Mouse (Mus musculus) heart, embryonic 11.5 days (tissue): ENCODE results near the gene Brms1l. TPM values are rescaled to one million over a fixed set of nuclear protein-coding genes. Genes with fewer than 3 reads are reported as not detected.
"Not testable (repeated sequence)": the region's sequence is repeated elsewhere in the genome, so short reads cannot be mapped to it uniquely, and the experiment has no call there.

Experiments
- ATAC-seq: fragments of 200-750 bp; cut with Nextera tagmentation; replicated peaks from 2 replicates; pipeline ENCODE4 v1.8.0; 2017; ENCODE audit warnings: moderate library complexity; ENCODE audit not compliant: insufficient number of reproducible peaks, low FRiP score, low TSS enrichment
- H3K27ac ChIP-seq: fragments of 300-500 bp; sonication (generic); 2 replicates; pipeline ENCODE4 v1.5.1; 2014; ENCODE audit warnings: mild to moderate bottlenecking, low read depth, low read length
- H3K27me3 ChIP-seq: fragments of 300-500 bp; sonication (generic); 2 replicates; pipeline ENCODE4 v1.6.1; 2014; ENCODE audit warnings: mild to moderate bottlenecking, low read length, mixed read lengths; ENCODE audit not compliant: control insufficient read depth, insufficient read depth
- H3K36me3 ChIP-seq: fragments of 300-500 bp; sonication (generic); 2 replicates; pipeline ENCODE4 v1.6.1; 2014; ENCODE audit warnings: mild to moderate bottlenecking, low read length, moderate library complexity, mixed read lengths; ENCODE audit not compliant: control insufficient read depth, insufficient read depth
- H3K4me1 ChIP-seq: fragments of 300-500 bp; sonication (generic); 2 replicates; pipeline ENCODE4 v1.6.1; 2014; ENCODE audit warnings: low read length; ENCODE audit not compliant: control insufficient read depth, insufficient read depth
- H3K4me2 ChIP-seq: fragments of 300-500 bp; sonication (generic); 2 replicates; pipeline ENCODE4 v1.6.1; 2014; ENCODE audit warnings: mild to moderate bottlenecking, moderate library complexity
- H3K4me3 ChIP-seq: fragments of 300-500 bp; sonication (generic); 2 replicates; pipeline ENCODE4 v1.5.1; 2014; ENCODE audit warnings: low read depth, low read length
- H3K9ac ChIP-seq: fragments of 300-500 bp; sonication (generic); 2 replicates; pipeline ENCODE4 v1.6.1; 2014; ENCODE audit warnings: mild to moderate bottlenecking, low read depth, low read length, moderate library complexity
- H3K9me3 ChIP-seq: fragments of 300-500 bp; sonication (generic); replicated peaks from 2 replicates; pipeline ENCODE4 v1.6.1; 2016; ENCODE audit warnings: low read length; ENCODE audit not compliant: control insufficient read depth
- WGBS: fragments of 180-500 bp; shearing (Covaris S2); extraction: QIAGEN DNeasy Blood & Tissue Kit; methylation state at CpG from one replicate; pipeline ENCODE4 v1.1.7; 2014; ENCODE audit not compliant: insufficient replicate concordance; 5-methylcytosine and 5-hydroxymethylcytosine counted together
- polyA plus RNA-seq: library from polyadenylated mRNA; unstranded; fragments of >200 nt; fragmentation: Nextera tagmentation; extraction: Ambion mirVana; gene quantifications from 2 replicates; pipeline ENCODE4 v1.2.1, GENCODE M21; 2014

The Brms1l gene
- 26.0 and 28.7 TPM in 2 replicates for polyA plus RNA-seq

GRCm38 (mm10) chr12:55836199-55836951 is at the start of gene Brms1l:
Brms1l (plus strand) TSS chr12:55836324.
- 0 out of 2 replicates have a peak, but pooled peaks cover under 1% of the 10 kb centered on the region for H3K36me3 ChIP-seq
- peak within 1 kb of the TSS; percentile 83 for H3K4me3 ChIP-seq
- no peaks in the 10 kb centered on the region for H3K9me3 ChIP-seq
- no peaks in the 10 kb centered on the region for H3K4me1 ChIP-seq
- H3K4me2 ChIP-seq: peak within 1 kb of the TSS; percentile 79
- H3K27ac ChIP-seq: peak within 1 kb of the TSS; percentile 93
- no peaks in the 10 kb centered on the region for H3K27me3 ChIP-seq
- under 1% methylated on average over 74 of the region's 77 CpGs for WGBS
- H3K9ac ChIP-seq: peak within 1 kb of the TSS; percentile 87
- ATAC-seq: peak; percentile 100

- 80% methylated on average over 4 of the region's 4 CpGs for WGBS
- not testable (repeated sequence) for ATAC-seq, H3K4me2 ChIP-seq, H3K4me1 ChIP-seq, H3K27me3 ChIP-seq, H3K4me3 ChIP-seq, H3K36me3 ChIP-seq, H3K9ac ChIP-seq, H3K27ac ChIP-seq, H3K9me3 ChIP-seq
Observed at GRCm38 (mm10) chr12:55794485-55794884, 41.6 kb upstream of the Brms1l start.

GRCm38 (mm10) chr12:55797103-55797502 is 39.0 kb upstream of the Brms1l start:
- no peaks in the 10 kb centered on the region for H3K27me3 ChIP-seq
- no peaks in the 10 kb centered on the region for H3K9me3 ChIP-seq
- H3K27ac ChIP-seq: no peak overlapping the region
- no peak for ATAC-seq
- H3K9ac ChIP-seq: no peak overlapping the region
- H3K36me3 ChIP-seq: peaks cover 2% of the 10 kb centered on the region; the same call in 1 of the 2 replicates
- WGBS: 83% methylated on average over 3 of the region's 3 CpGs
- H3K4me2 ChIP-seq: no peak overlapping the region
- H3K4me1 ChIP-seq: no peaks in the 10 kb centered on the region
- no peak overlapping the region for H3K4me3 ChIP-seq

GRCm38 (mm10) chr12:55798745-55799144 is 37.4 kb upstream of the Brms1l start:
- H3K4me3 ChIP-seq: no peak overlapping the region
- H3K27ac ChIP-seq: no peak overlapping the region
- H3K4me1 ChIP-seq: no peaks in the 10 kb centered on the region
- no peaks in the 10 kb centered on the region for H3K27me3 ChIP-seq
- WGBS: 69% methylated on average over 4 of the region's 4 CpGs
- H3K36me3 ChIP-seq: peaks cover 2% of the 10 kb centered on the region; the same call in 1 of the 2 replicates
- no peak overlapping the region for H3K9ac ChIP-seq
- no peak overlapping the region for H3K4me2 ChIP-seq
- no peaks in the 10 kb centered on the region for H3K9me3 ChIP-seq
- no peak for ATAC-seq

- Histone ChIP-seq H3K27me3 (no peaks in the 10 kb centered on the region), H3K36me3 (peaks cover 2% of the 10 kb centered on the region; the same call in 1 of the 2 replicates), H3K9ac (no peak overlapping the region), H3K4me1 (no peaks in the 10 kb centered on the region), H3K27ac (no peak overlapping the region), H3K4me3 (no peak overlapping the region), H3K9me3 (no peaks in the 10 kb centered on the region), H3K4me2 (no peak overlapping the region)
- WGBS: 75% methylated on average over 5 of the region's 5 CpGs
- no peak for ATAC-seq
Observed at GRCm38 (mm10) chr12:55800144-55800543, 36.0 kb upstream of the Brms1l start.

- no peaks in the 10 kb centered on the region for H3K27me3 ChIP-seq
- no peaks in the 10 kb centered on the region for H3K9me3 ChIP-seq
- no peak for ATAC-seq
- H3K36me3 ChIP-seq: peaks cover 2% of the 10 kb centered on the region; the same call in 1 of the 2 replicates
- H3K4me3 ChIP-seq: no peak overlapping the region
- H3K9ac ChIP-seq: no peak overlapping the region
- WGBS: 89% methylated on average over 4 of the region's 4 CpGs
- H3K27ac ChIP-seq: no peak overlapping the region
- no peaks in the 10 kb centered on the region for H3K4me1 ChIP-seq
- no peak overlapping the region for H3K4me2 ChIP-seq
Observed at GRCm38 (mm10) chr12:55801131-55801530, 35.0 kb upstream of the Brms1l start.

GRCm38 (mm10) chr12:55805035-55805434 is 31.1 kb upstream of the Brms1l start:
- H3K27ac ChIP-seq: 0 out of 2 replicates have a peak overlapping the region, but pooled peaks have one; percentile 15
- ATAC-seq: no peak
- H3K27me3 ChIP-seq: no peaks in the 10 kb centered on the region
- H3K4me1 ChIP-seq: no peaks in the 10 kb centered on the region
- 51% methylated on average over 3 of the region's 3 CpGs for WGBS
- H3K36me3 ChIP-seq: no peaks in the 10 kb centered on the region
- 0 out of 2 replicates have a peak overlapping the region, but pooled peaks have one; percentile 43 for H3K9ac ChIP-seq
- no peaks in the 10 kb centered on the region for H3K9me3 ChIP-seq
- no peak overlapping the region for H3K4me2 ChIP-seq
- no peak overlapping the region for H3K4me3 ChIP-seq

GRCm38 (mm10) chr12:55816488-55816887 is 19.6 kb upstream of the Brms1l start:
- Histone ChIP-seq H3K9ac (no peak overlapping the region), H3K4me2 (no peak overlapping the region), H3K4me1 (peaks cover 4% of the 10 kb centered on the region), H3K9me3 (no peaks in the 10 kb centered on the region), H3K36me3 (no peaks in the 10 kb centered on the region), H3K4me3 (no peak overlapping the region), H3K27me3 (no peaks in the 10 kb centered on the region), H3K27ac (no peak overlapping the region)
- ATAC-seq: no peak
- 92% methylated on average over 5 of the region's 5 CpGs for WGBS
